Mouse (Mus musculus): ENCODE data around the gene Tomm40. TPM values are rescaled to one million over a fixed set of nuclear protein-coding genes. Genes with fewer than 3 reads are reported as not detected.

Tomm40 gene
- total and polyA plus RNA-seq, 2 experiments from 2014 or later: 133 to 161 TPM

DNA sequence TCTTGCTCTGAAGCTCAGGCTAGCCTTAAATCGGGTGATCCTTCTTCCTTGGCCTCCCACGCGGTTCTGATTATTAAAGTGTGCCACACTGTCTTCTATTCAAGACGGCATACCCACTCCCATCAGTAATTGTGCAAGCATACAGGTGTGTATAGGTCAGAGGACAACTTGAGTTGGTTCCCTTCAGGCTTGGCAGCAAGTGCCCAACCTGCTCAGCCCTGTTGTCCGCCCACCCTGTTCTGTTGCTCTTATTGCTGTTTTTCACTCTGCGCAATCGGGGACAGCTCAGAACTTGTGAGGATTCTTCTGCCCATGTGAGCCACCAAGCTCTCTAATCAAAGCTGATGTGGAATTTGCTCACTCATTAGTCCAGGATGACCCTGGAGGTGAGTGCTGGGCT, 10.0 kb downstream of the Tomm40 start:
- TF ChIP-seq CTCF (IDR thresholded peaks at IDR 0.05): no peak
- Histone ChIP-seq H3K36me3 (ENCODE audit: insufficient read depth, low read length) (peaks cover 49% of the 10 kb centered on the region), H3K4me2 (ENCODE audit: low read depth, low read length, poor library complexity, severe bottlenecking) (no peak overlapping the region), H3K27me3 (ENCODE audit: insufficient read depth, low read length) (no peaks in the 10 kb centered on the region), H3K9me3 (ENCODE audit: low read length) (no peaks in the 10 kb centered on the region), H3K4me3 (ENCODE audit: low read depth, low read length) (no peak overlapping the region), H3K27ac (ENCODE audit: low read depth, low read length) (no peak overlapping the region), H3K9ac (replicated peaks; ENCODE audit: low read length, poor library complexity, severe bottlenecking) (no peak overlapping the region), H3K4me1 (ENCODE audit: insufficient read depth, low read length) (no peaks in the 10 kb centered on the region)
- 95% methylated on average over 7 of the region's 7 CpGs for WGBS
- DNase-seq (ENCODE audit: low spot score) (no peak), ATAC-seq (ENCODE audit: low FRiP score) (no peak)

DNA sequence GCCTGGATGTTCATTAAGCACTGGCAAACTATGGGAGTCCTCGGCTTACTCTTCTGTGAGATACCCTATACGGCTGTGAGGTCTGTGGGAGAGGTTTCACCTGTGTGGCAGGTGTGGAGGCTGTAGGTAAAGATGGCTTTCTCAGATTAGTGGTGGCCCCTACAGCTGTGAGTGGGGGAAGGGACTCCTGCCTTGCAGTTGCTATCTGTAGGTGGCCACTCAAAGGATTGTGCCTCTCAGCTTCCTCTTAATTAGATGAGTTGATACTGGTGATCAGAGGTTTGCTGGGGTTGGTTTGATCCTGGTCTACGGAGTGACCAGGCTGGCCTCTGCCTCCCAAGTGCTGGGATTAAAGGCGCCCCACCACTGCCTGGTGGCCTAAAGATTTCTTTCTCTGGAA, 10.8 kb downstream of the Tomm40 start:
- DNase-seq (ENCODE audit: low spot score) (no peak), ATAC-seq (ENCODE audit: low FRiP score) (no peak)
- 97% methylated on average over 4 of the region's 4 CpGs for WGBS
- H3K27me3 ChIP-seq (ENCODE audit: insufficient read depth, low read length): no peaks in the 10 kb centered on the region
- H3K4me1 ChIP-seq (ENCODE audit: insufficient read depth, low read length): no peaks in the 10 kb centered on the region
- H3K9ac ChIP-seq (replicated peaks; ENCODE audit: low read length, poor library complexity, severe bottlenecking): no peak overlapping the region
- no peak overlapping the region for H3K27ac ChIP-seq (ENCODE audit: low read depth, low read length)
- TF ChIP-seq CTCF (IDR thresholded peaks at IDR 0.05): no peak
- H3K36me3 ChIP-seq (ENCODE audit: insufficient read depth, low read length): peaks cover 45% of the 10 kb centered on the region
- H3K4me2 ChIP-seq (ENCODE audit: low read depth, low read length, poor library complexity, severe bottlenecking): no peak overlapping the region
- H3K4me3 ChIP-seq (ENCODE audit: low read depth, low read length): no peak overlapping the region
- H3K9me3 ChIP-seq (ENCODE audit: low read length): no peaks in the 10 kb centered on the region

DNA sequence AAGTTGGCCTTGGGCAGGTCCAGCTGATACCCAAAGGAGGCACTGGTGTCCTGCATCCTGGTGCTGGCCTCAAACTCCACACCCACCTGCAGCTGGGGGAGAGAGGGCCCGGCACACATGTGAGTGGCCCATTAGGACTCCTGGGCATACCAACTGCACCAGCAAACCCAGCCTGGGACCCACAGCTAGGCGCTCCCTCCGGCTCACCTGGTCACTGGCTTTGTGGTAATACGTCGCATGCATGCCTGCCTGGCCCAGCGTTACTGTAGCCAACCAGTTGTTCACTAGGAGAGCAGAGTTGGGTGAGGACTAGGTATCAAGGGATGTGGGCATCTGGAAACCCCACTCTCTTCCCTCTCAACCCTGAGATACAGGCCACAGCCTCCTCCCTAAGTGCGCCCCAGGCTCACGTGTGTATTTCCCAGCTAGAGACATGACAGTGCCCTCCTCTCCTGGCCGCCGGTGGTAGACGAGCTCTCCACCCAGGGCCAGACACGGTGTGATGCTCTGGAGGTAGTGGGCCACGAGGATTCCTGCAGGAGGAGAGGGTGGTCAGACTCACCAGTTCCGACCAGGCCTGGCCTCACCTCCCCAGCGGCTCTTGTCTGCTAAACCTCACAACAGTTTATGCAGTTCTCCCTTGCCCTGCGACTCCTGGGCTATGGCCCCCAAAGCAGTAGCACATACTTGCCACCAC, 12.2 kb downstream of the Tomm40 start:
- H3K9ac ChIP-seq (replicated peaks; ENCODE audit: low read length, poor library complexity, severe bottlenecking): no peak overlapping the region
- H3K27ac ChIP-seq (ENCODE audit: low read depth, low read length): no peak overlapping the region
- H3K9me3 ChIP-seq (ENCODE audit: low read length): no peaks in the 10 kb centered on the region
- H3K4me1 ChIP-seq (ENCODE audit: insufficient read depth, low read length): 0 out of 2 replicates have a peak, but pooled peaks cover 6% of the 10 kb centered on the region
- 95% methylated on average over 16 of the region's 16 CpGs for WGBS
- H3K4me2 ChIP-seq (ENCODE audit: low read depth, low read length, poor library complexity, severe bottlenecking): no peak overlapping the region
- DNase-seq (ENCODE audit: low spot score): no peak
- H3K4me3 ChIP-seq (ENCODE audit: low read depth, low read length): no peak overlapping the region
- no peak for ATAC-seq (ENCODE audit: low FRiP score)
- peaks cover 35% of the 10 kb centered on the region for H3K36me3 ChIP-seq (ENCODE audit: insufficient read depth, low read length)
- TF ChIP-seq CTCF (IDR thresholded peaks at IDR 0.05): no peak
- no peaks in the 10 kb centered on the region for H3K27me3 ChIP-seq (ENCODE audit: insufficient read depth, low read length)

DNA sequence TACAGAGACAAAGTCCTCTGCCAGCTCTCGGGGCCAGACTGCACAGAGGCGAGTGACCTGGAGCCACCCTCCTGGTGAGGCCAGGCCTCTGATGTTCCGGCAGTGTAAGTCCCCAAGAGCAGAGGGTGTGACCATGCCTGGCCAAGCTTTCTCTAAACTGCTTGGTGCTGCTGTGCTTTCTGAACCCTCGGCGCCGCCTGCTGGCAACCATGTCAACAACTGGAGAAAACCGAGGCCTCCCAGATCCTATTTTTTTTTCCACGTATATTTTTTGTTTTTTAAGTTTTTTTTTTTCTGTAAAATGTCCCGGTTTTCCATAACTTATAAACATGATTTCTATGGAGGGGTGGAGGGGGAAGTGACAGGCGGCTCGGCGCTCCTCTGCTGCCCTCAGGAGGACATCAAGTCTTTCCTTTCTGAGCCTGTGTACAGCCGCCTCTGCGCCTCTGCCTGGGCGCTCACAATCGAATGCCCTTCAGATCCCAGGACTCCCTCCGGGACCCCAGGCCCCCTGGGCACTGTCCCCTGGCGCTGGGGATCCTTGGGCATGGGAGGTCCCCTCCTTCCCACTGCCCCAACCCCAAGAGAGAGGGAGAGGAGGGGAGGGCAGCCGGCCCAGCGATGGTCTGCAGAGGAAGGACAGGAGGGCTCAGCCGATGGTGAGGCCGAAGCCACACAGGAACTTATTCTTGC, 14.0 kb downstream of the Tomm40 start:
- 0 out of 2 replicates have a peak, but pooled peaks cover 6% of the 10 kb centered on the region for H3K4me1 ChIP-seq (ENCODE audit: insufficient read depth, low read length)
- ATAC-seq (ENCODE audit: low FRiP score) (peak; percentile 55; the same call in 1 of the 2 replicates), DNase-seq (ENCODE audit: low spot score) (peak; percentile 80)
- H3K27me3 ChIP-seq (ENCODE audit: insufficient read depth, low read length): no peaks in the 10 kb centered on the region
- peaks cover 31% of the 10 kb centered on the region for H3K36me3 ChIP-seq (ENCODE audit: insufficient read depth, low read length)
- H3K4me2 ChIP-seq (ENCODE audit: low read depth, low read length, poor library complexity, severe bottlenecking): no peak overlapping the region
- WGBS: 29% methylated on average over 22 of the region's 22 CpGs
- peak; percentile 75 for TF ChIP-seq CTCF (IDR thresholded peaks at IDR 0.05)
- peak overlapping the region; percentile 51 for H3K27ac ChIP-seq (ENCODE audit: low read depth, low read length)
- no peak overlapping the region for H3K4me3 ChIP-seq (ENCODE audit: low read depth, low read length)
- H3K9ac ChIP-seq (replicated peaks; ENCODE audit: low read length, poor library complexity, severe bottlenecking): no peak overlapping the region
- H3K9me3 ChIP-seq (ENCODE audit: low read length): no peaks in the 10 kb centered on the region

DNA sequence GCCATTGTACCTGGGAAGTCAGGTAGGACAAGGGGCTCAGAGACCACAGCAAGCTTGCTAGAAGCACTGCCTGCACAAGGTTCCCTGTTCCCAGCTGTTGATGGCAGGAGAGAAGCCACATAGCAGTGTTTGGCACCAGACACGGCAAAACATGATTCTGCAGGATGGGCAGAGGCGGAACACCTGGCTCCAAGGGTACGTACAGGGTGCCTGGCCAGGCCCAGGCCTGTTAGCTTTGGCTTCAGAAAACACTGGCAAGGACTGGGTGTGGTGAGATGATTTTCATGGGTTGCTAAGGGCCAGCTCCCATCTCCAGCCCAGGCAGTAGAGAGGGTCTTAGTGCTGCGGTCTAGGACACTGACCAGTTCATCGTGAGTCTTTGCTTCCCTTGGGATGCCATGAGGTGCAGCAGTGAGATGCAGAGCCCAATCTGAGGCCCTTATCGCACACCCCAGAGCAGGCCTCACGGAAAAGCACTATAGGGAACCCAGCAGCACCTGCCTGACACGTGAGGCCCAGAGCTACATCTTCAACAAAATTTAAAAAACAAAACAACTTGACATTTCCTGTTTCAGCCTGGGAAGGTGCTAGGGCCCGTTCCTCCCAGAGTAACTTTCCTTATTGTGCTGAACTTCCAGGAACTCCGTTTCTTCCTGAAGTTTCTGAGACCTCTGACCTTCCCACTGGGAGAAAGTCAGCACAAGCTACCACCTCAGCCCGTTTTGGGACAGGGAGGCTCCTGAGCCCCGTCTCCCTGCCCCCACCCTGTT, 14.8 kb downstream of the Tomm40 start:
- ATAC-seq (ENCODE audit: low FRiP score) (no peak), DNase-seq (ENCODE audit: low spot score) (no peak)
- no peaks in the 10 kb centered on the region for H3K27me3 ChIP-seq (ENCODE audit: insufficient read depth, low read length)
- H3K4me2 ChIP-seq (ENCODE audit: low read depth, low read length, poor library complexity, severe bottlenecking): no peak overlapping the region
- no peak overlapping the region for H3K9ac ChIP-seq (replicated peaks; ENCODE audit: low read length, poor library complexity, severe bottlenecking)
- H3K4me3 ChIP-seq (ENCODE audit: low read depth, low read length): no peak overlapping the region
- H3K4me1 ChIP-seq (ENCODE audit: insufficient read depth, low read length): 0 out of 2 replicates have a peak, but pooled peaks cover 6% of the 10 kb centered on the region
- H3K27ac ChIP-seq (ENCODE audit: low read depth, low read length): peak overlapping the region; percentile 26; the same call in 1 of the 2 replicates
- WGBS: 61% methylated on average over 12 of the region's 12 CpGs
- no peak for TF ChIP-seq CTCF (IDR thresholded peaks at IDR 0.05)
- H3K36me3 ChIP-seq (ENCODE audit: insufficient read depth, low read length): peaks cover 30% of the 10 kb centered on the region
- H3K9me3 ChIP-seq (ENCODE audit: low read length): no peaks in the 10 kb centered on the region
